Mouse (Mus musculus): ENCODE measurements around the gene Ttyh3. TPM values are rescaled to one million over a fixed set of nuclear protein-coding genes. Genes with fewer than 3 reads are reported as not detected.

Ttyh3 gene
- polyA plus RNA-seq, 1 experiment from 2014 or later = 86.7 TPM

DNA sequence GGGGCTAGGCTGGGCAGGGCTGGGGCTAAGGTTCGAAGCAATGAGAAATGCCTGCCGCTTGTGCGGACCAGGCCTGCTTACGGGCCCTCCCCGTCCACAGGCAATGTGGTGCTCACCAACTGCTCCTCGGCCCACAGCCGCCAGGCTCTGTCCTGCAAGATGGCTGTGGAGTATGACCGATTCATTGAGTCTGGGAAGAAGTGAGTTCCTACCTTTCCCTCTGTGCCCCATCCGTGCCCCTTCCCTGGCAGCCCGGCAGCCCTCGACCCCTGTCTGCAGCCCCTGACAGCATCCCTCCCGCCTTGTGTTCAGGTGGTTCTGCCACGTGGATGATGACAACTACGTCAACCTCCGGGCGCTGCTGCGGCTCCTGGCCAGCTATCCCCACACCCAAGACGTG lies 36.6 kb downstream of the Ttyh3 start:
- H3K27ac ChIP-seq (replicated peaks; ENCODE audit: low read depth, low read length) = peak overlapping the region; percentile 2; the same call in 1 of the 2 replicates
- H3K4me1 ChIP-seq (ENCODE audit: control insufficient read depth, insufficient read depth, low read length) = peaks cover 39% of the 10 kb centered on the region
- peaks cover 21% of the 10 kb centered on the region for H3K36me3 ChIP-seq (ENCODE audit: control insufficient read depth, insufficient read depth, low read length)
- peaks cover 8% of the 10 kb centered on the region; the same call in 1 of the 2 replicates for H3K27me3 ChIP-seq (ENCODE audit: control insufficient read depth, insufficient read depth, low read length)
- peak overlapping the region; percentile 42; the same call in 1 of the 2 replicates for H3K9ac ChIP-seq (replicated peaks; ENCODE audit: low read length)
- WGBS = 15% methylated on average over 18 of the region's 18 CpGs
- DNase-seq = no peak
- H3K4me3 ChIP-seq (replicated peaks; ENCODE audit: low read depth, low read length) = peak overlapping the region; percentile 19
- no peak for ATAC-seq (ENCODE audit: low FRiP score, low TSS enrichment)
- H3K4me2 ChIP-seq (ENCODE audit: low read length) = peak overlapping the region; percentile 82
- H3K9me3 ChIP-seq (ENCODE audit: control insufficient read depth, low read length) = no peaks in the 10 kb centered on the region

DNA sequence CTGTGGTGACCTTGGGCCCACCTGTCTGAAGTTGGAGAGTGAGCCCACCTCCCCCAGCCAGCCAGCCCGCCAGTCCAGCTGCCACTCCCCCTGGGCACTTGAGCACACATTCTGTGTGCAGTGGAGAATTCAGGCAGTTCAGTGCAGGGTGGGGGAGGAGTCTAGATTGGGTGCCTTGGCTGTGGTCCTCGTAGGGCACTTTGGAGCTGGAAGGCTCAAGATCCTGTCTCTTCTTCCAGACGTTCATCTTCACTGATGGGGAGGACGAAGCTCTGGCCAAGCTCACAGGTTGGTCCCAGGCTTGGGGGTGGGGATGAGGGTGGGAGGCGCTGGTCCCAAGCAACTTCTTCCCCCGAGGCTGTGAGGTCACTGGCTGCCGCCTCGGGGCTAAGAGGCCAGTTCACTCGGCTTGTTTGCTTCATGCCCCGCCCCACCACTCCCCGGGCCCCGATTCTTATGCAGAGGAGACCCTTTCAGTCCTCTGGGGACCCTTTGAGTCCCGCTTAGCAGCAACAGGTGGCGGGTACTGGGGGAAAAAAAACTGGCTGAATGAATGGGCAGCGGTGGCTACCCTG lies 37.1 kb downstream of the Ttyh3 start:
- Histone ChIP-seq H3K27me3 (ENCODE audit: control insufficient read depth, insufficient read depth, low read length) (peaks cover 13% of the 10 kb centered on the region), H3K9ac (replicated peaks; ENCODE audit: low read length) (peak overlapping the region; percentile 42), H3K27ac (replicated peaks; ENCODE audit: low read depth, low read length) (peak overlapping the region; percentile 91), H3K4me2 (ENCODE audit: low read length) (peak overlapping the region; percentile 82), H3K36me3 (ENCODE audit: control insufficient read depth, insufficient read depth, low read length) (peaks cover 21% of the 10 kb centered on the region), H3K4me3 (replicated peaks; ENCODE audit: low read depth, low read length) (peak overlapping the region; percentile 19), H3K4me1 (ENCODE audit: control insufficient read depth, insufficient read depth, low read length) (peaks cover 43% of the 10 kb centered on the region), H3K9me3 (ENCODE audit: control insufficient read depth, low read length) (no peaks in the 10 kb centered on the region)
- DNase-seq = peak; percentile 74
- no peak; the same call in 1 of the 2 replicates for ATAC-seq (ENCODE audit: low FRiP score, low TSS enrichment)
- WGBS = 5% methylated on average over 15 of the region's 15 CpGs

DNA sequence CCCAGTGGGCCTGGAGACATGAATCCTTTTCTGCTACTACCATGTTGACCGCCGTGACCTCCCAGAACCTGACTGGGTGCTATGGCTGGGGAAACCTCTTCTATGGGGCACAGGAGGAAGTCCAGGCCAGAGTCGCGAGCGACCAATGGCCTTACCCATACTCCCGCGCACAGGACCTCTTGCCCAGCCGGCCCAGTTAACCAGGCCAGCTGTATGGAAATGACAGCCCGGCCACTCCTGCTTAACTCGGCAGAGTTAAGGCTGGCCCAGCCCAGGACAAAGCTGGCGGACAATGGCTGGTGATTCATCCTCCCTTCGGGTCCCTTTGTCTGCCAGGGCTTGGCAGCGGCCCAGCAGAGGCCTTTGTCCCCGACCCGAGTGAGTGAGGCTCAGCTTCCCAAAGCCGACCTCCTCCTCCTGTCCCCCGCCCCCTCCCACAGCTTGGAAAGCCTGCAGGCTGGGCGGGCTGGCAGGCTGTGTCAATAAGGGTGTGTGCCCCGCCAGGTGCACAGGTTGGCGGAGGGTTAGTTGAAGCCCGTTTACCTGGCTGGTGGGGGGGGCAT lies 37.7 kb downstream of the Ttyh3 start:
- H3K4me1 ChIP-seq (ENCODE audit: control insufficient read depth, insufficient read depth, low read length) = peaks cover 49% of the 10 kb centered on the region

DNA sequence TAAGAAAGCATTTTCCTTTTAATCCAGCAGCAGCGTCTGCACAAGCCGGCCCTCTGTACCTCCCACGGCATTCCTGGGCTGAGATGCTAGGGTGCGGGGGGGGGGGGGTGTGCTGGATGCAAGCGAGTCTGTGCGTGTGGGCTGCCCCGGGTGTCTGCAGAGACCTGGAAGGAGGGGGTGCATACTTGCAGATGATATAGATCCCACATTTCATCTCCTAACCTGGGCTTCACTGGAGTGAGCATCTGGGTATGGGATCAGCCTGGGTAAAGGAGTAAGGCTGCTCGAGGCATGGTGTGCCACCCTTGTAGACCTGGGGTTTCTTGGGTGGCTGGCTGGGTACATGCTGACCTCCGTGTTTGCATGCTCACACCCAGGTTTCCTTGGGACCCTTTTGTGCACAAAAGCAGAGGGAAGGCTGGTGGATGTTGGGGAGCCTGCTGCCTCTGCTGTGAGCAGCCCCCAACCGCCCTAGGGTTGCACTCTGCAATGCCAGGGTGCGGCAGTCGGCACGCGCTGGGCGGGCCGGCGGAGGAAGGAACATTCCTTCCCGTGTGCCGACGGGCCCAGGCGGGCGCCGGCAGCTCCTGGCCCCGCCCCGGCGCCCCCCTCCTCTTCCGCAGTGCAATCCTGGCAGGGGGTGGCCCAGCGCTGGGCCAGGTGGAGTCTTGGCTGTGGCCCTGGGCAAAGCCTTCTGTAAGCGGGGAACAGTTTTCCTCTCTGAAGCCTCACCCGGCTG lies 38.4 kb downstream of the Ttyh3 start:
- ATAC-seq (ENCODE audit: low FRiP score, low TSS enrichment) (peak; percentile 28; the same call in 1 of the 2 replicates), DNase-seq (peak; percentile 72)
- H3K9me3 ChIP-seq (ENCODE audit: control insufficient read depth, low read length) = no peaks in the 10 kb centered on the region
- H3K4me3 ChIP-seq (replicated peaks; ENCODE audit: low read depth, low read length) = peak overlapping the region; percentile 51
- H3K4me1 ChIP-seq (ENCODE audit: control insufficient read depth, insufficient read depth, low read length) = peaks cover 49% of the 10 kb centered on the region
- H3K27ac ChIP-seq (replicated peaks; ENCODE audit: low read depth, low read length) = peak overlapping the region; percentile 91
- peaks cover 21% of the 10 kb centered on the region for H3K36me3 ChIP-seq (ENCODE audit: control insufficient read depth, insufficient read depth, low read length)
- peaks cover 25% of the 10 kb centered on the region for H3K27me3 ChIP-seq (ENCODE audit: control insufficient read depth, insufficient read depth, low read length)
- H3K9ac ChIP-seq (replicated peaks; ENCODE audit: low read length) = peak overlapping the region; percentile 62
- peak overlapping the region; percentile 82 for H3K4me2 ChIP-seq (ENCODE audit: low read length)
- under 1% methylated on average over 30 of the region's 30 CpGs for WGBS

More for the DNA sequence above, 37.7 kb downstream of the Ttyh3 start:
- Histone ChIP-seq H3K4me2 (ENCODE audit: low read length) (peak overlapping the region; percentile 82), H3K9me3 (ENCODE audit: control insufficient read depth, low read length) (no peaks in the 10 kb centered on the region), H3K27me3 (ENCODE audit: control insufficient read depth, insufficient read depth, low read length) (peaks cover 19% of the 10 kb centered on the region), H3K36me3 (ENCODE audit: control insufficient read depth, insufficient read depth, low read length) (peaks cover 21% of the 10 kb centered on the region), H3K4me3 (replicated peaks; ENCODE audit: low read depth, low read length) (peak overlapping the region; percentile 51), H3K9ac (replicated peaks; ENCODE audit: low read length) (peak overlapping the region; percentile 62), H3K27ac (replicated peaks; ENCODE audit: low read depth, low read length) (peak overlapping the region; percentile 91)
- 4% methylated on average over 21 of the region's 21 CpGs for WGBS
- ATAC-seq (ENCODE audit: low FRiP score, low TSS enrichment) (peak; percentile 64; the same call in 1 of the 2 replicates), DNase-seq (peak; percentile 89)

DNA sequence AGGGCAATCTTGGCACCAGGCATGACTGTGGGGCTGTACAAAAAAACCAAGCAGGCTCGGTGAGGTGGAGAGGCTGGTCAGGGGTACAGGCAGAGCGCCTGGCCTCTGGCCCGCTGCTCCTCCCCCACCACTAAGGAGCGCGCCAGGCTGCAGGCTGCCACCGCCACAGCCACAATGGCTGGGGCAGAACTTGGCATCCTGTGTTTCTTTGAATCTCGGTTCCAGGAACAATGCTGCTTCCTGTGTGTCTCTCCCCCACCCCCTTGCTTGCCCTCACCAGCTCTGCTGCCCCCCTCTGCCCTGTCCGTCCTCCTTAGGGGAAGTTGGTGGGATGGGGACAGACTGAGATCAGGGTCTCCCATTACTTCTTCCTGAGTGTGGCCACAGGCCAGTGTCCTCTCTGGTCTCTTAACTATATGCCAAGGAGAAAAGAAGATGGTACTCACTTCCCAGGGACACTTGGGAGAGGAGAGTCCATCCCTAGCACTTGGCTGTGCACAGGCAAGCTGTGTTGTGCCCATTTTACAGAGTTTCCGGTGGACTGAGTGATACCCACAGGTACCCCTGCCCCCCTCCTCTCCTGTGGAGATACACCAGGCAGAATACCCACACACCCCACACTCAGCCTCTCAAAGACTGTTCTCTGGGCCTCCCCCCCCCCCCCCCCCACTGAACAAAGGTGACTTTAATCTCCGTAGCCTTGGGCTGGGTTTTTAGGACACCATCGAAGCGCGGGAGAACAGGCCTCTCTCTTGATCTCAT lies 39.1 kb downstream of the Ttyh3 start:
- Histone ChIP-seq H3K27me3 (ENCODE audit: control insufficient read depth, insufficient read depth, low read length) (peaks cover 27% of the 10 kb centered on the region), H3K4me1 (ENCODE audit: control insufficient read depth, insufficient read depth, low read length) (peaks cover 49% of the 10 kb centered on the region), H3K4me3 (replicated peaks; ENCODE audit: low read depth, low read length) (peak overlapping the region; percentile 51), H3K27ac (replicated peaks; ENCODE audit: low read depth, low read length) (peak overlapping the region; percentile 91), H3K4me2 (ENCODE audit: low read length) (peak overlapping the region; percentile 82), H3K9ac (replicated peaks; ENCODE audit: low read length) (peak overlapping the region; percentile 62), H3K9me3 (ENCODE audit: control insufficient read depth, low read length) (no peaks in the 10 kb centered on the region), H3K36me3 (ENCODE audit: control insufficient read depth, insufficient read depth, low read length) (peaks cover 19% of the 10 kb centered on the region)
- peak; percentile 74 for DNase-seq
- WGBS = 6% methylated on average over 12 of the region's 13 CpGs
- no peak for ATAC-seq (ENCODE audit: low FRiP score, low TSS enrichment)

DNA sequence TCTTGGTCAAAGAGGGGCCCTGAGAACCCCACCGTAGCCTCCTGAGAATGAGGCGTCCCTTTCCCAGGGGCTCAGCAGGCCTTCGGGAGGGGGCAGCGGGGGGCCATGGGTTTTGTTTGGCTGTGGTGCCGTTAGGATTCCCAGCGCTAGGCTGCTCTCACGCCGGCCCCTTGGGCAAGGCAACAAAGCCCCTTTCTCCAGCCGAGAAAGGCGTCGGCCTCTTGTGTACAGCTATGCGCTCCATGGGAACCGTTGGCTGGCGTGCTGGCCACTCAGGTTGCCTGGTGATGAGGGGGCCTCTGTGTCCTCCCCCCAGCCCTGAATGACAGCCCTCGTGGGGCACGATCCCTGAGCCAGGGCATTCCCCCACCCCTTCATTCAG lies 40.2 kb downstream of the Ttyh3 start:
- peak overlapping the region; percentile 91 for H3K27ac ChIP-seq (replicated peaks; ENCODE audit: low read depth, low read length)
- WGBS = under 1% methylated on average over 16 of the region's 16 CpGs
- H3K4me3 ChIP-seq (replicated peaks; ENCODE audit: low read depth, low read length) = peak overlapping the region; percentile 51
- ATAC-seq (ENCODE audit: low FRiP score, low TSS enrichment) (peak; percentile 7; the same call in 1 of the 2 replicates), DNase-seq (peak; percentile 80)
- peak overlapping the region; percentile 62; the same call in 1 of the 2 replicates for H3K9ac ChIP-seq (replicated peaks; ENCODE audit: low read length)
- H3K27me3 ChIP-seq (ENCODE audit: control insufficient read depth, insufficient read depth, low read length) = peaks cover 32% of the 10 kb centered on the region
- peak overlapping the region; percentile 82 for H3K4me2 ChIP-seq (ENCODE audit: low read length)
- H3K4me1 ChIP-seq (ENCODE audit: control insufficient read depth, insufficient read depth, low read length) = peaks cover 49% of the 10 kb centered on the region
- 0 out of 2 replicates have a peak, but pooled peaks cover 10% of the 10 kb centered on the region for H3K36me3 ChIP-seq (ENCODE audit: control insufficient read depth, insufficient read depth, low read length)
- no peaks in the 10 kb centered on the region for H3K9me3 ChIP-seq (ENCODE audit: control insufficient read depth, low read length)

DNA sequence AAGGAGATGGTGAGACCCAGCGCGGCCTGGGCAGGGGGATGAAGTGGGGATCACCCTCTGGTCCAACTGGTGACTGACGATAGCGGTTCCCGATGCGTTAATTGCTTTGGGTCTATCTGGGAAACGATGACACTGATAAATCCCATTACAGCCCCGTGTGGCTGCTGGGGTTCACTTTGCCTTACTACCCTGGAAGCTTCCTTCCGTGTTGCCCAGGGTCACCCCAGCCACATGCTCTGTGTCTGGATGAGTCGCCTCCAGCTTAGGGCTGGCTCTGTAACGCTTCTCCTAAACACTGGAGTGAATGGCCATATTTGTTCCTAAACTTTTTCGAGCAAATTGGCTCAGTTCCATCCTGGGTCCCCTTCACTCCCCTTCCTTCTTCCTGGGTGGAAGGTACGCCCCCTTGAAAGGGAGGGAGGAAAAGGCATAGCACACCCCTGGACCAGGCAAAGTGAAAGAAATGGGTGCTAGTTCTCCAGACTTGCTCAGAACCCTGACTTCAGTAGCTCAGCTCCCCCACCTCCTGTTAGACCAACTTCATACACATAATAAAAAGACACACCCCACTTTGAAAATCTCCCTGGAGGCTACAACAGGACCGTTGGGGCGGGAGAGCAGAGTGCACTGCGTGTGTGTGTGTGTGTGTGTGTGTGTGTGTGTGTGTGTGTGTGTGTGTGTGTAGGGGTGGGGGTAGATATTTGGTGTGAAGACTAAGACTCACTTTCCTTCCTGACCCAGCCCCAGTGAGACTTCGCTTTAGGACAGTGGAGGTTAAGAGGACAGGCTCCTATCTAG lies 40.8 kb downstream of the Ttyh3 start:
- Histone ChIP-seq H3K4me2 (ENCODE audit: low read length) (peak overlapping the region; percentile 82), H3K27me3 (ENCODE audit: control insufficient read depth, insufficient read depth, low read length) (peaks cover 32% of the 10 kb centered on the region), H3K4me1 (ENCODE audit: control insufficient read depth, insufficient read depth, low read length) (peaks cover 49% of the 10 kb centered on the region), H3K9me3 (ENCODE audit: control insufficient read depth, low read length) (no peaks in the 10 kb centered on the region), H3K4me3 (replicated peaks; ENCODE audit: low read depth, low read length) (peak overlapping the region; percentile 51), H3K27ac (replicated peaks; ENCODE audit: low read depth, low read length) (peak overlapping the region; percentile 91), H3K9ac (replicated peaks; ENCODE audit: low read length) (peak overlapping the region; percentile 62), H3K36me3 (ENCODE audit: control insufficient read depth, insufficient read depth, low read length) (0 out of 2 replicates have a peak, but pooled peaks cover 4% of the 10 kb centered on the region)
- ATAC-seq (ENCODE audit: low FRiP score, low TSS enrichment) = no peak
- DNase-seq = peak; percentile 53
- WGBS = 1% methylated on average over 17 of the region's 17 CpGs
